Mouse (Mus musculus): ENCODE results near the gene Ptp4a2.

- TF ChIP-seq ZMIZ1 (IDR thresholded peaks at IDR 0.05; ENCODE audit: low read depth, low read length): no peak
- no peak for TF ChIP-seq KAT2A (conservative IDR thresholded peaks at IDR 0.05; ENCODE audit: low read depth, low read length)
- no peak for TF ChIP-seq CTCF (IDR thresholded peaks at IDR 0.05 in 2 of 3, conservative IDR thresholded peaks at IDR 0.05 in 1 of 3; ENCODE audit: control insufficient read depth in 1 of 3, insufficient read depth in 1 of 3, low read depth in 2 of 3, low read length in 3 of 3, poor library complexity in 1 of 3, severe bottlenecking in 1 of 3)
- no peak for TF ChIP-seq ETS1 (IDR thresholded peaks at IDR 0.05; ENCODE audit: low read depth, low read length)
- TF ChIP-seq POLR2AphosphoS2 (IDR thresholded peaks at IDR 0.05; ENCODE audit: low read length): no peak
- no peak for TF ChIP-seq POLR2A (IDR thresholded peaks at IDR 0.05; ENCODE audit: control insufficient read depth in 1 of 2, insufficient read depth in 1 of 2, low read depth in 1 of 2, low read length in 2 of 2, poor library complexity in 1 of 2)
Measured at GRCm38 (mm10) chr4:129870483-129870882, 59.5 kb downstream of the Ptp4a2 start.
